Mouse (Mus musculus): ENCODE data around the gene Sgca. TPM values are rescaled to one million over a fixed set of nuclear protein-coding genes. Genes with fewer than 3 reads are reported as not detected.

The Sgca gene
- polyA plus RNA-seq, 1 experiment from 2014 or later, result not detected

DNA sequence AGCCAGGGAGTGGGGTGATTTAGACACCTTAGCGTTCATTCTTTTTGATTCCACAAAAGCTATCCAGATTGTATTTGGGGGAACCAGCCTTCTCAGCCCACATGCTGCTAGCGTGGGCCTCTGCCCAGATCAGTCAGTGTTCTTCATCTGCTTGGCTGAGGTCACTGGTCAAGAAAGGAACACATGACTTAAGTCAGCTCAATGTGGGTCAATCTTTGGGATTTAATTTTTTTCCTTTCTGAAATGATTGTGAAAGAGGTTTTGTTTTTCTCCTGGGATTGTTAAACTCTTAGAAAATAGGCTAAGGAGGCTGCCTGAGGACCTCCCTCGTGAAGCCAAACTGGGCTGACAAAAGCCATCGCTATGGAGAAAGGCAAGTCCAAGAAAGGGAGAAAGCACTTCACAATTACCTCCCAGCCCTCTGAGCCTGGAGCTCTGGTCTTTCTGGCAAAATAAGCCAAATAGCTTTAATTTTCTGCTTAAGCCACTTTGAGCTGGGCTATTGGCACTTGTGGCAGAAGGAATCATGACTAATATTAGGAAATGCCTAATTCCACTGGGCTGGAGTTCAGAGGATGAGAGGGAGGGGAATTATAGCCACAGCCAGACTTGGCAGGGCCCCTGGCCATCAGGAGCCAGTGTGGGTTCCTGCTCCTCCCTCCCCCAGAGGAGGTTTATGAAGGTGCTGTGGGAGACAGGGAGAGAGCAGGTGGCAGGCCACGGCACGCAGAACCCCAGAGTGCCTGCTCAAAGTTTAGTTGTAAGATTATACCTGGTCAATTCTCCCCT lies 62.6 kb downstream of the Sgca start:
- H3K4me2 ChIP-seq (ENCODE audit: low read depth, low read length, severe bottlenecking), result no peak overlapping the region
- no peak for ATAC-seq (replicated peaks; ENCODE audit: low FRiP score)
- no peak overlapping the region for H3K9ac ChIP-seq (ENCODE audit: low read length)
- H3K4me3 ChIP-seq (ENCODE audit: low read depth, low read length), result no peak overlapping the region
- H3K4me1 ChIP-seq (replicated peaks; ENCODE audit: control insufficient read depth, insufficient read depth, low read length), result no peaks in the 10 kb centered on the region
- H3K9me3 ChIP-seq (ENCODE audit: control insufficient read depth, low read length), result no peaks in the 10 kb centered on the region
- H3K36me3 ChIP-seq (ENCODE audit: control insufficient read depth, insufficient read depth, low read length), result no peaks in the 10 kb centered on the region
- WGBS, result 61% methylated on average over 6 of the region's 6 CpGs
- DNase-seq (ENCODE audit: low spot score), result no peak
- H3K27ac ChIP-seq (ENCODE audit: low read depth, low read length), result no peak overlapping the region
- no peaks in the 10 kb centered on the region for H3K27me3 ChIP-seq (ENCODE audit: control insufficient read depth, insufficient read depth, low read length)

Other genes with a start within 250 kb of the Sgca start
- gene Cdc34b, start 234.5 kb downstream of the Sgca start, polyA plus RNA-seq (2014; fragmentation: Nextera tagmentation; extraction: Ambion mirVana), result 0.23 TPM in 1 of 2 replicates, not detected in the other
- gene Tmem92, start 193.6 kb downstream of the Sgca start, polyA plus RNA-seq (2014; fragmentation: Nextera tagmentation; extraction: Ambion mirVana), result not detected in 2 replicates
- gene Col1a1, start 40.1 kb downstream of the Sgca start, polyA plus RNA-seq (2014; fragmentation: Nextera tagmentation; extraction: Ambion mirVana), result 163 and 164 TPM in 2 replicates
- gene Hils1, start 8.7 kb downstream of the Sgca start, polyA plus RNA-seq (2014; fragmentation: Nextera tagmentation; extraction: Ambion mirVana), result not detected in 2 replicates
- 17.2 and 18.6 TPM in 2 replicates for gene Ppp1r9b, start 14.7 kb upstream of the Sgca start, polyA plus RNA-seq (2014; fragmentation: Nextera tagmentation; extraction: Ambion mirVana)
- gene Samd14, start 33.6 kb upstream of the Sgca start, polyA plus RNA-seq (2014; fragmentation: Nextera tagmentation; extraction: Ambion mirVana), result 56.8 and 59.2 TPM in 2 replicates
- gene Pdk2, start 65.0 kb upstream of the Sgca start, polyA plus RNA-seq (2014; fragmentation: Nextera tagmentation; extraction: Ambion mirVana), result 16.5 and 17.4 TPM in 2 replicates
- 4.4 and 5.4 TPM in 2 replicates for gene Itga3, start 100.5 kb upstream of the Sgca start, polyA plus RNA-seq (2014; fragmentation: Nextera tagmentation; extraction: Ambion mirVana)
- gene Dlx3, start 143.8 kb upstream of the Sgca start, polyA plus RNA-seq (2014; fragmentation: Nextera tagmentation; extraction: Ambion mirVana), result 1.4 TPM in 2 replicates
- gene Dlx4, start 169.9 kb upstream of the Sgca start, polyA plus RNA-seq (2014; fragmentation: Nextera tagmentation; extraction: Ambion mirVana), result 0.23 and 0.29 TPM in 2 replicates